Mouse (Mus musculus) left cerebral cortex, adult 2 months (tissue): Measurements from ENCODE around the gene Zfp874b. TPM values are rescaled to one million over a fixed set of nuclear protein-coding genes. Genes with fewer than 3 reads are reported as not detected.
A peak's percentile ranks its signal among the peaks of the same experiment; 100 is the strongest.
"Not testable (repeated sequence)": the region's sequence is repeated elsewhere in the genome, so short reads cannot be mapped to it uniquely, and the experiment has no call there.

Experiments used
- DNase-seq, 2 experiments: peaks; one replicate each; pipeline ENCODE4 v3.0.0; 2021 to 2022; ENCODE audit warnings: low spot score in 2 of 2, mixed read lengths in 1 of 2; ENCODE audit errors: extremely low spot score in 1 of 2
- H3K27ac ChIP-seq: fragments of 200-600 bp; 2 replicates; pipeline ENCODE4 v1.8.1; 2022
- H3K4me3 ChIP-seq: fragments of 200-600 bp; 2 replicates; pipeline ENCODE4 v1.8.1; 2022
- CTCF ChIP-seq: fragments of 200-600 bp; IDR thresholded peaks from 2 replicates; pipeline ENCODE4 v1.8.1; 2022; ENCODE audit warnings: antibody characterized with exemption, mild to moderate bottlenecking, moderate library complexity
- intact Hi-C: fragments of 180-260 bp; cut with DNase I; formaldehyde crosslinking; loops from one replicate; pipeline ENCODE4 v1.15.1; 2025
- long read RNA-seq, 2 experiments: library from polyadenylated mRNA; stranded (forward); transcript quantifications; one replicate each; pipeline ENCODE4 v2.0.0; 2021; ENCODE audit warnings: borderline mapping rate in 2 of 2
- total RNA-seq, 2 experiments: library from RNA; stranded (reverse); gene quantifications; 2 replicates each; pipeline ENCODE4 v1.2.3; 2021

The Zfp874b gene
- total RNA-seq = 10 to 100 TPM; 15.5 to 17.6 TPM
- long read RNA-seq, experiment 1, partial matches to known transcripts = 0 of 1 reads
- long read RNA-seq, experiment 1, other reads (novel, unspliced or antisense) = 1 of 1 reads
- long read RNA-seq, experiment 2 = 0 reads

GRCm38 (mm10) chr13:67483625-67484423, at the start of gene Zfp874b:
TSS of gene Zfp874b (minus strand) at chr13:67484258.
- H3K4me3 ChIP-seq = peak within 1 kb of the TSS; percentile 53
- peak; percentile 78 to 84 for DNase-seq
- intact Hi-C loops = loop anchor here (1.0 to 2.0 kb wide), 2 partner anchors 16 to 33 kb away; partner anchors contain the start of genes Zfp58 and Zfp874a
- no peak for TF ChIP-seq CTCF
- H3K27ac ChIP-seq = peak within 1 kb of the TSS; percentile 94

- Histone ChIP-seq H3K4me3 (no peak overlapping the region), H3K27ac (no peak overlapping the region)
- DNase-seq = no peak
- intact Hi-C loops = no loop called here
- no peak for TF ChIP-seq CTCF
Observed at GRCm38 (mm10) chr13:67527049-67527730, 43.1 kb upstream of the Zfp874b start.

DNA sequence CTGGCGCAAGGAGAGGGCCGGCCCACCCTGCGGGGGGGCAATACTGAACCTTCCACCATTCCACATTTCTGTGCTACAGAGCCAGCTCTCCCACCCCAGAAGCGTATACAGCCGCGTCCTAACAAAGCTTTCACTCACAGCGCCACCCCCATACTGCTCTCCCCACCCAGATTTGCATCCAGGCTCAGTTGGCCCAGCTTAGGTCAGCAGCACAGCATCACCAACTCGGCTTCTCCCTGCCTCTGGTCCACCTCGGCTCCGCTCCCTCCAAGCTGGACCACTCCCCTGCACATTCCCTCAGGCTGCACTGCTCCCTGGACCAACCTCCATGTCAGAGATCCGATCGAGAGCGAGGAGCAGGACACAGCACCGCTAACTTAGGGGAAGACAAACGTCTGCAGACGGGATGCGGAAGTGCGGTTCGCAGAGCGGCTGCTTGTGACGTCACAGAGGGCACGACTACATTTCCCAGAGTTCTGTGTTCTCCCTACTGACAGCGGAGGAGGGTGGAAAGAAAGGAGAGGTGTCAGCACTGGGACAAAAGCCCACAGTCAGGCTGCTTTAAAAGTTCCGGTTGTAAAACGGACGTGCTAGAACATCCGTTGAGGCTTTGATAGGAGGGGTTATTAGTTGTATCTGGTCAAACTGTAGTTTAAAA, 41.8 kb upstream of the Zfp874b start, which contains the start of the genes Gm26965 and Zfp87:
Gm26965 (minus strand) TSS at position 399 of the 658 bp plus-strand sequence.
Zfp87 (minus strand) TSS at position 425 of the 658 bp plus-strand sequence.
- H3K4me3 ChIP-seq = peak within 1 kb of the TSS; percentile 76
- intact Hi-C loops = loop anchor here (1.0 kb wide), 2 partner anchors 26 to 203 kb away; partner anchors contain the start of genes Zfp58 and Zfp65
- DNase-seq = peak; percentile 91 to 92
- peak within 1 kb of the TSS; percentile 70 for H3K27ac ChIP-seq
- TF ChIP-seq CTCF = no peak; the same call in 1 of the 2 replicates

- intact Hi-C loops = loop anchor here (1.0 to 10.0 kb wide), 3 partner anchors 17 to 254 kb away; partner anchors contain the start of genes Gm26965, Zfp85, Zfp87 and Zfp874b
- Histone ChIP-seq H3K27ac (no peak overlapping the region), H3K4me3 (peak overlapping the region; percentile 86)
- DNase-seq = no peak
- TF ChIP-seq CTCF = no peak
Observed at GRCm38 (mm10) chr13:67500908-67501307, 16.9 kb upstream of the Zfp874b start.

- peak within 1 kb of the TSS; percentile 7; the same call in 1 of the 2 replicates for H3K27ac ChIP-seq
- TF ChIP-seq CTCF = no peak
- intact Hi-C loops = loop anchor here (1.0 to 10.0 kb wide), 3 partner anchors 16 to 255 kb away; partner anchors contain the start of genes Gm26965, Zfp85, Zfp87 and Zfp874b
Observed at GRCm38 (mm10) chr13:67500084-67500719, 16.1 kb upstream of the Zfp874b start, which contains the start of gene Zfp58. TSS of gene Zfp58 (minus strand) at chr13:67500555.

DNA sequence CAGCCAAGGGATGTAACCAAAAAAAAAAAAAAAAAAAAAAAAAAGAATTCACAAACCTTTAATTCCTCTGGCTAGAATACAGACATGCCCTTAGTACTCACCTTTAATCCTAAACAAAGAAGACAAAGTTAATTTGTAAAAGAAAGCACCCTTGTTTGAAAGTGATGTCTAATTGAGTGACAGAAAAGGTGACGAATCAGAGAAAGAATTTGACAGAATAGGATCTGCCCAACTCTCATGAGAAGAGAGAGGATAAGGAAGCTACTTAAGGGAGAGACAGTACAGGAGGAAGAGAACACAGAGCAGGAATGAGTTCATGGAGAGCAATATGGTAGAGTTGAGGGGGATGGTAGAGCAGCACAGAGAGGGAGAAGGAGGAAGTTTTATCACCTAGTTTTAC, 11.6 kb upstream of the Zfp874b start:
- no peak overlapping the region for H3K27ac ChIP-seq
- no peak for TF ChIP-seq CTCF
- DNase-seq = no peak
- intact Hi-C loops = no loop called here
- no peak overlapping the region for H3K4me3 ChIP-seq

More at GRCm38 (mm10) chr13:67500084-67500719, 16.1 kb upstream of the Zfp874b start, which contains the start of gene Zfp58:
- H3K4me3 ChIP-seq = peak within 1 kb of the TSS; percentile 86
- DNase-seq = peak; percentile 84 to 85

DNA sequence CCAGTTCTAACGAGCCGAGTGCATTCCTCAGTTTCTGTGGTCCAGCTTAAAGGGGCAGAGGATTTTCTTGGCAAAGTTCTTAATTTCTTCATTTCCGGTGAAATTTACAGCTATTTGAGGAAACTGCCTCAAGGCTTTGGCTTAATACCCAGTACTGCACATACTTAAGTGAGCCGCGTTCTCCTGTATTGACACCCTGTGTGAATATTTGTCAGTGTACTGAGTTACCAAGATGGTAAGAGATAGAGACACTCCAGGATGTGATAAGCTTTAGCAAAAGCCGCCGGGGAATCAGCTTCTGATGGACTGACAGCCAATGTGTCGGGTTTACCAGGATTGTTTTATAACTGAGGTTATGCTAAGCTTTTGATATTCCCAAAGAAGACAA, 360 bp upstream of the Zfp874b start:
- DNase-seq = no peak
- intact Hi-C loops = loop anchor here (1.0 to 2.0 kb wide), 2 partner anchors 16 to 34 kb away; partner anchors contain the start of genes Zfp58 and Zfp874a
- peak overlapping the region; percentile 53 for H3K4me3 ChIP-seq
- TF ChIP-seq CTCF = no peak
- H3K27ac ChIP-seq = peak overlapping the region; percentile 94

DNA sequence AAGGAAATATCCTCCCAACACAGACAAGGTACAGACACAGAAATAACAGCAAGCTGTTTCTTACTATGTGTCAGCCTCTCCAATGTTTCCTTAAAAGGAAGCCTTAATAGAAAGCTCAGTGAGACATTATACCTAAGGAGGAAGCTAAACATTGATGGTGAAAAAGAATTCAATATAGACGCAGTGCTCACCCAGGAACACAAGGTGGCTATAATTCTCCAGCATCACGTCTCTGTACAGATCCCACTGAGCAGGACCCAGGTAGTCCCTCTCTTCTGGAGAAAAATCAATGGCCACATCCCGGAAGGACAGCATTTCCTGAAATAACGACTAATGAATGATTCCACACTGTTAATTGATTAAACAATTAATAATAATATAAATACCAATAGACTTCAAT, 2.5 kb downstream of the Zfp874b start:
- no peak for DNase-seq
- Histone ChIP-seq H3K4me3 (no peak overlapping the region), H3K27ac (no peak overlapping the region)
- intact Hi-C loops = no loop called here
- TF ChIP-seq CTCF = no peak; the same call in 1 of the 2 replicates

DNA sequence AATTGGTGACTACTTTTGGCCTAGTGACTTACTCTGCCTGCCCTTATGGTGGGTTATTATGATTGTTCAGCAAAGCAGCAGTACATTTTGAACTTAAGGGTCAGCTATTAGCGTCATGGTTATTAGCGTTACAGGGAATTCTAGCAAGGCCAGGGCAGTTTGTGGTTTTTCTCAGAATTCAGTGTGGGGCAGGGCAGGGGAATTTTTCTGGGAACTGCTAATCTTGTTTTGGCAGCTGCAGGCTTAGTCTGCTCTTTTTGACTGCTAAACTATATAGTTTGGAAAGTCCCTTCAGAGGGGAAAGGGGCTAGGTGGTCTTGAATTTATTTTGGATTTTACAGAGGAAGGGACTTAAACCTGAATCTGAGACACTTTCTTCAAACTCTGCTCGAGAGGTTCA, 14.8 kb downstream of the Zfp874b start:
- H3K27ac ChIP-seq = no peak overlapping the region
- H3K4me3 ChIP-seq = no peak overlapping the region
- TF ChIP-seq CTCF = no peak
- intact Hi-C loops = no loop called here
- DNase-seq = no peak

DNA sequence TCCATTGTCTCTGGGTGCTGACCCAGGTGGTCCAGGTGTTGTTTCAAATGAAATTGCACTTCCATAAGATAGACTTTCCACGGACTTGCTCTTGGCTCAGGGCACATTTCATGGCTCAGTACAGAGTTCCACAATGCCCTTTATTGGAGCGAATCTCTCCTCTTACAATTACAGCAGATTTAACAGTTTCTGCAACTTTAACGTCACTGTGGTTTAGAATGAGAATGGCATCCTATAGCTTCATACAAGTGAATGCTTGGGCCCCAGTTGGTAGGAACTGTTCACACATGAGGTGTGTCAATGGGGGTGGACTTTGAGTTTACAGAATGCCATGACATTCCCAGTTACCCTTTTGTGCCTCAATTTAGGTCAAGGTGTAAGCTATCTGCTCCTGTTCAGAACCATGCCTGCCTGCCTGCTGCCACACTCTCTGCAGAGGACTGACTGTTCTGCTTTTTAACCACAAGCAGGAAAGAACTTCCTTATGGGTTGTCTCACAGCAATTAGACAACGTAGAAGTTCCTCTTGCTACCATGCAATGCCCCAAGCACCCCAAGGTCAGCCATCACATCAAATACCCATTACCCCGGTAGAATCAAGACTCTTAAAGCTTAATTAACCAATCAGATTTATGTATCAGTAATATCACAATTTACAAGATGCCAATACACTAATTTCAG, 20.4 kb downstream of the Zfp874b start:
- intact Hi-C loops, H3K4me3 ChIP-seq, DNase-seq, H3K27ac ChIP-seq: not testable (repeated sequence)
